In genomic region chr16:49915532-49916476, GRCm38 (mm10) we compare ENCODE assay signal across 15 mouse cellular contexts.
A peak's percentile ranks its signal among the peaks of the same experiment; 100 is the strongest.
DNase-seq lines count a peak whose midpoint lies in the region; ATAC-seq and TF ChIP-seq lines count a peak whose summit lies in the region.
"Had no signal": no experiment of that assay in that cellular context is flagged by ENCODE, and none has a peak within 500 bp of the region (broad histone marks: within the 10 kb centered on the region; RNA-seq: fewer than 3 reads in every experiment).

No protein-coding gene starts in this region.

- H3K9me3 ChIP-seq in forebrain, postnatal 0 days (ENCODE audit: low read length) = no peaks in the 10 kb centered on the region
- no peaks in the 10 kb centered on the region for H3K9me3 ChIP-seq in forebrain, embryonic 11.5 days (ENCODE audit: control insufficient read depth, low read length)
- H3K9me3 ChIP-seq in midbrain, embryonic 13.5 days = no peaks in the 10 kb centered on the region
- no peaks in the 10 kb centered on the region for H3K9me3 ChIP-seq in midbrain, embryonic 10.5 days (replicated peaks)
- no peaks in the 10 kb centered on the region for H3K9me3 ChIP-seq in liver, postnatal 0 days (ENCODE audit: low read length)
- H3K9me3 ChIP-seq: forebrain, embryonic 15.5 days had no signal

- no peak for TF ChIP-seq CTCF in forebrain, postnatal 0 days (IDR thresholded peaks at IDR 0.05; ENCODE audit: low read depth)
- no peak for TF ChIP-seq CTCF in liver, postnatal 0 days (IDR thresholded peaks at IDR 0.05; ENCODE audit: low read depth)

- 0 out of 2 replicates have a peak, but pooled peaks have one; percentile 28 for ATAC-seq in forebrain, postnatal 0 days
- ATAC-seq in forebrain, embryonic 11.5 days (replicated peaks; ENCODE audit: low FRiP score) = no peak
- 0 out of 2 replicates have a peak, but pooled peaks have one; percentile 40 for ATAC-seq in midbrain, embryonic 13.5 days
- ATAC-seq in liver, postnatal 0 days = peak; percentile 23; the same call in 1 of the 2 replicates
- no peak for ATAC-seq in cerebellum, adult (ENCODE audit: insufficient number of reproducible peaks, low FRiP score, low TSS enrichment)
- ATAC-seq: inflammation-experienced regulatory T-cells, adult 6 months; Patski had no signal

- H3K9ac ChIP-seq in forebrain, postnatal 0 days = no peak overlapping the region
- H3K9ac ChIP-seq in forebrain, embryonic 11.5 days (ENCODE audit: low read length) = no peak overlapping the region
- H3K9ac ChIP-seq in midbrain, embryonic 13.5 days (replicated peaks) = no peak overlapping the region
- H3K9ac ChIP-seq in liver, postnatal 0 days (replicated peaks) = no peak overlapping the region
- H3K9ac ChIP-seq: forebrain, embryonic 15.5 days had no signal

- H3K4me2 ChIP-seq in forebrain, postnatal 0 days (ENCODE audit: low read depth) = no peak overlapping the region
- H3K4me2 ChIP-seq in forebrain, embryonic 11.5 days (ENCODE audit: low read depth, low read length, severe bottlenecking) = no peak overlapping the region
- no peak overlapping the region for H3K4me2 ChIP-seq in midbrain, embryonic 13.5 days (replicated peaks)
- H3K4me2 ChIP-seq in liver, postnatal 0 days (ENCODE audit: low read depth, low read length) = no peak overlapping the region
- H3K4me2 ChIP-seq: forebrain, embryonic 15.5 days had no signal

- H3K36me3 ChIP-seq in forebrain, postnatal 0 days (ENCODE audit: insufficient read depth) = peaks cover 3% of the 10 kb centered on the region; the same call in 1 of the 2 replicates
- no peaks in the 10 kb centered on the region for H3K36me3 ChIP-seq in forebrain, embryonic 11.5 days (ENCODE audit: control insufficient read depth, insufficient read depth, low read length)
- H3K36me3 ChIP-seq in midbrain, embryonic 13.5 days = peaks cover 2% of the 10 kb centered on the region; the same call in 1 of the 2 replicates
- no peaks in the 10 kb centered on the region for H3K36me3 ChIP-seq in midbrain, embryonic 10.5 days
- peaks cover 43% of the 10 kb centered on the region for H3K36me3 ChIP-seq in liver, postnatal 0 days (replicated peaks; ENCODE audit: insufficient read depth, low read length)
- H3K36me3 ChIP-seq: forebrain, embryonic 15.5 days had no signal

- no peak overlapping the region for H3K4me3 ChIP-seq in forebrain, postnatal 0 days (ENCODE audit: low read depth, low read length)
- no peak overlapping the region for H3K4me3 ChIP-seq in forebrain, embryonic 11.5 days (ENCODE audit: low read depth, low read length)
- no peak overlapping the region for H3K4me3 ChIP-seq in midbrain, embryonic 13.5 days (replicated peaks)
- H3K4me3 ChIP-seq in midbrain, embryonic 10.5 days = no peak overlapping the region
- no peak overlapping the region for H3K4me3 ChIP-seq in liver, postnatal 0 days (ENCODE audit: low read depth, low read length)
- H3K4me3 ChIP-seq: forebrain, embryonic 15.5 days had no signal

- no peak for TF ChIP-seq EP300 in liver, postnatal 0 days (IDR thresholded peaks at IDR 0.05; ENCODE audit: low read depth)

- H3K4me1 ChIP-seq in forebrain, postnatal 0 days (ENCODE audit: insufficient read depth) = no peaks in the 10 kb centered on the region
- no peaks in the 10 kb centered on the region for H3K4me1 ChIP-seq in forebrain, embryonic 11.5 days (replicated peaks; ENCODE audit: control insufficient read depth, insufficient read depth, low read length)
- H3K4me1 ChIP-seq in midbrain, embryonic 13.5 days (replicated peaks) = no peaks in the 10 kb centered on the region
- no peaks in the 10 kb centered on the region for H3K4me1 ChIP-seq in midbrain, embryonic 10.5 days
- H3K4me1 ChIP-seq in liver, postnatal 0 days (ENCODE audit: insufficient read depth) = no peaks in the 10 kb centered on the region
- H3K4me1 ChIP-seq: forebrain, embryonic 15.5 days had no signal

- 79% methylated on average over 11 of the region's 11 CpGs for WGBS in forebrain, postnatal 0 days
- WGBS in forebrain, embryonic 11.5 days = 86% methylated on average over 11 of the region's 11 CpGs
- WGBS in midbrain, embryonic 13.5 days = 86% methylated on average over 11 of the region's 11 CpGs
- 88% methylated on average over 11 of the region's 11 CpGs for WGBS in midbrain, embryonic 10.5 days
- WGBS in liver, postnatal 0 days (ENCODE audit: insufficient replicate concordance) = 92% methylated on average over 11 of the region's 11 CpGs

- no peak overlapping the region for H3K27ac ChIP-seq in forebrain, postnatal 0 days (ENCODE audit: low read depth, low read length)
- no peak overlapping the region for H3K27ac ChIP-seq in forebrain, embryonic 11.5 days (ENCODE audit: low read depth, low read length)
- no peak overlapping the region for H3K27ac ChIP-seq in midbrain, embryonic 13.5 days
- no peak overlapping the region for H3K27ac ChIP-seq in midbrain, embryonic 10.5 days (replicated peaks)
- no peak overlapping the region for H3K27ac ChIP-seq in liver, postnatal 0 days (ENCODE audit: low read depth)
- H3K27ac ChIP-seq: forebrain, embryonic 15.5 days had no signal

- H3K27me3 ChIP-seq in forebrain, postnatal 0 days (ENCODE audit: insufficient read depth, low read length) = no peaks in the 10 kb centered on the region
- H3K27me3 ChIP-seq in forebrain, embryonic 11.5 days (ENCODE audit: control insufficient read depth, insufficient read depth, low read length) = no peaks in the 10 kb centered on the region
- H3K27me3 ChIP-seq in midbrain, embryonic 13.5 days = no peaks in the 10 kb centered on the region
- no peaks in the 10 kb centered on the region for H3K27me3 ChIP-seq in midbrain, embryonic 10.5 days (ENCODE audit: low read depth, poor library complexity, severe bottlenecking)
- no peaks in the 10 kb centered on the region for H3K27me3 ChIP-seq in liver, postnatal 0 days (ENCODE audit: insufficient read depth, low read length)
- H3K27me3 ChIP-seq: forebrain, embryonic 15.5 days; Patski had no signal

- DNase-seq in forebrain, postnatal 0 days = no peak
- no peak for DNase-seq in forebrain, embryonic 11.5 days (ENCODE audit: low spot score)
- no peak for DNase-seq in midbrain, embryonic 10.5 days (ENCODE audit: low spot score)
- peak; percentile 46 for DNase-seq in ZHBTc4 (ENCODE audit: low read depth, low spot score)
- no peak for DNase-seq in liver, postnatal 0 days
- DNase-seq in ovary, adult 18-20 months (ENCODE audit: low spot score) = no peak
- DNase-seq: cerebellum, adult 9-11 months; gastrocnemius, postnatal 10 days; right cerebral cortex, adult 18-20 months; thymus, adult 18-20 months had no signal

Comparison
In these comparisons a context has a peak if more than half of its experiments do, and no peak if none do; other contexts are left out.
1. ATAC-seq: peak in forebrain, postnatal 0 days (single experiment), midbrain, embryonic 13.5 days (single experiment) and liver, postnatal 0 days (single experiment); none in forebrain, embryonic 11.5 days (single experiment) and cerebellum, adult (single experiment).